Mouse (Mus musculus) spleen, postnatal 14 days (tissue): Measurements from ENCODE around the gene Gpatch1.
A peak's percentile ranks its signal among the peaks of the same experiment; 100 is the strongest.
"Not testable (repeated sequence)": the region's sequence is repeated elsewhere in the genome, so short reads cannot be mapped to it uniquely, and the experiment has no call there.

Experiments
- DNase-seq, 2 experiments: peaks; one replicate each; pipeline ENCODE4 v3.0.0; 2021 to 2022; ENCODE audit warnings: low spot score in 2 of 2

The Gpatch1 gene

GRCm38 (mm10) chr7:35322732-35323420 is 4.6 kb upstream of the Gpatch1 start:
- DNase-seq = no peak

DNA sequence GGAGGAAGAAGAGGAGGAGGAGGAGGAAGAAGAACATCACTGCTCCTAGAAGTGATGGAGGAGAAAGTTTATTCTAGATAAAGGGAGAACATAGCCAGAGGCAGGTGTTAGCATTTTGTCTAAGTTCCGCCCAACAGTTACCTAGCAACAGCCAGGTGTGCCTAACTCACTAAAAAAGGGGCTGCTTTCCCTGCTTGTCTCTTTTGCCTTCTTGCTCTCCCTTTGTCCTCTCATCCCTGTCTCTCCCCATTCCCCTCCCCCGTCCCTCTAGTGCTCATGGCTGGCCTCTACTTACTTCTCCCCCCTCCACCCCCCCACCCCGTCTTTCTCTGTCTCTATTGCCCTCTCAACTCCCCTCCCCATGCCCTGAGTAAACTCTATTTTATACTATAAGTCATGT is 3.9 kb upstream of the Gpatch1 start:
- no peak for DNase-seq

GRCm38 (mm10) chr7:35319755-35320154 is 1.5 kb upstream of the Gpatch1 start:
- DNase-seq = no peak

DNA sequence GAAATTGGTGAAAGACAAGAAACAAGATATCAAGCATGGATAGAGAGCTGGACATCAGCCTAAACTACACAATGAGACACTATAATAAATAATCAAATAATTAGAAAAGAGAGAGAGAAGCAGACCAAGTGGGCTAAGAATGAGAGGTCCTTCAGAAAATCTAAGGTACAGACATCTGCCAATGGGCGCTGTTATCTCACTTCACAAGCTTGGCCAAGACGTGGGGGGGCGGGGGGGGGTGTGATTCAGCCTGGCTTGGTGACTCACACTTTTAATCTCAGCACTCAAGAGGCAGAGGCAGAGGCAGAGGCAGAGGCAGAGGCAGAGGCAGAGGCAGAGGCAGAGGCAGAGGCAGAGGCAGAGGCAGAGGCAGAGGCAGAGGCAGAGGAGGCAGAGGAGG is 981 bp upstream of the Gpatch1 start:
- not testable (repeated sequence) for DNase-seq

DNA sequence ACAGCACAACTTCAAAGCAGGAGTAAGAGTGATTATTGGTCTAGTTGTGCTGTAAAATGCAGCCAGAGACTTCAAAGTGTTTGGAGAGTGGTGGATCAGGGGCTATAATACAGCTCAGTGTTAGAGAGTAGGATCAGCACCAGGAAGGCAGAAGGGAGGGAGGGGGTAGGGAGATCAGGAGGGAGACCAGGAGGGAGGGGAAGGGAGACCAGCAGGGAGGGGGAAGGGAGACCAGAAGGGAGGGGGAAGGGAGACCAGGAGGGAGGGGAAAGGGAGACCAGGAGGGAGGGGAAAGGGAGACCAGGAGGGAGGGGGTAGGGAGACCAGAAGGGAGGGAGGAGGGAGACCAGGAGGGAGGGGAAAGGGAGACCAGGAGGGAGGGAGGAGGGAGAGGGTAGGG is 4.1 kb downstream of the Gpatch1 start:
- DNase-seq = no peak

- DNase-seq = no peak
Measured at GRCm38 (mm10) chr7:35311214-35311613, 7.0 kb downstream of the Gpatch1 start.

- no peak for DNase-seq
Measured at GRCm38 (mm10) chr7:35300792-35301191, 17.4 kb downstream of the Gpatch1 start.

DNA sequence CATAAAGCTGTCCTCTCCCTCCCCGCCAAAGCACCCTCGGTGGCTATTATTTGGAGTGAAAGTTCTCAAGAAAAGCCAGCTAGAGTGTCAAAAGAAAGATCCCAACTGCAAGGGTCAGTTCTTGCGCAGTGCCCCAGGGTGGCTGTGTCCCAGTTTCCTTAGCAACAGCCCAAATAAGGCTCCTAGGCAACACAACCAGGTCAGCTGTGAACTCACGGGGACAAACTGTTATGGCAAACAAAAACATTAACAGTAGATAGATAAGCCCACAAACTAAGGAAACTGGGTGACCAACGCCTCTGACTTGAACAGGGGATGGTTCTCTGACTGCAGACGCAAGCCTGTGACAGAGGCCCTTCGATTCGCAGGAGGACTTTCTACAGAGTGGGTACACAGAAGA is 18.6 kb downstream of the Gpatch1 start:
- DNase-seq = no peak

GRCm38 (mm10) chr7:35297886-35298285 is 20.4 kb downstream of the Gpatch1 start:
- DNase-seq = no peak

DNA sequence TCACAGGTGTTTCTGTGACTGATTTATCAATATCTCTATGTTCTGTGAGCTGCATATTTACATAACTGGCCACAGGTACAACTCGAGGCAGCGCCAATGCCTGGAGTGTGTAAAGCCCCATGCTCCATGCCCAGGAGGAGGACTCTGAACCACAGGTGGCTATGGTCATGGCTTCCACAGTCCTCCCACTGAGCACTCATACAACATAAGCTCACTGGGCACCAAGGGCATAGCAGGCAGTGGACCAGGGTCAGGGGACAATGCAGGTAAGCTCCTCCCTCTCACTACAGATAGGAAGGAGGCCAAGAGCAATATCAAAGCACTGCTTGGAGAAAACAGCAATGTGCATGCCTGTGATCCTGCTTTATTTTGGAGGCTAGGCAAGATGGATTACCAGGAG is 22.6 kb downstream of the Gpatch1 start:
- no peak for DNase-seq

- DNase-seq = no peak
Measured at GRCm38 (mm10) chr7:35293464-35293863, 24.8 kb downstream of the Gpatch1 start.

DNA sequence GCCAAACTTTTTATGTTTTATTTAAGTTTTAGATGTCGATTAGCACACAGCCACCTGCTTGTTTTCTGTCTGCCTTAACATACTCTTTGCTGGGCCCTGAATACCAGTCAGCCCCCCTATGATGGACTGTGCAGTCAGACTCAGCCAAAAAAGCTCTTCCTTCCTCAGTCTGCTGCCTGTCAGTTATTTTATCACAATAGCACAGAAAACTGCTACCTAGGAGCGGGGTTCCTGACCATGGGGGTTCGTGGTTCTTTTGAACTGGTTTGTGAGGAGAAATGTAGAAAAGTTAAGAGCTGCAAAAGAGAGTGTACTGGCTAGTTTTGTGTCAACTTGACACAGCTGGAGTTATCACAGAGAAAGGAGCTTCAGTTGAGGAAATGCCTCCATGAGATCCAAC is 39.3 kb downstream of the Gpatch1 start:
- DNase-seq = no peak

DNA sequence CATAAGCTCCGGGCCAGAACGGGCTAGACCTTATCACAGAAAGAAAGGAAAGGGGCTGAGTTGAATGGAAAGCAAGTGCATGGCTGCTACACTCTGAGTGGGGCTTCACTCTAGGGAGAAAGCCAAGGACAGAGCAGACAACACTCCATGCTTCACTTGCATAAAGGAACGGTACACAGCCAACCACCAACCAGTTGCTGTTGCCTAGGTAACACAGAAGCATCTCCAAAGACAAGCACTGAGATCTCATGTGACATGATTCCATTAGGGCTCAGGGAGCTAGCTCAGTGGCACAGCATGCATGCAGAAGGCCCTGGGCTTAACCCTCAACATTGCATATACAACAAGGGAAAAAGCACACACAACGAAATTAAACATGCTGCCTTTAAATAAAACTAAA is 40.8 kb downstream of the Gpatch1 start:
- no peak for DNase-seq

- DNase-seq = no peak
Measured at GRCm38 (mm10) chr7:35269443-35270024, 48.7 kb downstream of the Gpatch1 start.

DNA sequence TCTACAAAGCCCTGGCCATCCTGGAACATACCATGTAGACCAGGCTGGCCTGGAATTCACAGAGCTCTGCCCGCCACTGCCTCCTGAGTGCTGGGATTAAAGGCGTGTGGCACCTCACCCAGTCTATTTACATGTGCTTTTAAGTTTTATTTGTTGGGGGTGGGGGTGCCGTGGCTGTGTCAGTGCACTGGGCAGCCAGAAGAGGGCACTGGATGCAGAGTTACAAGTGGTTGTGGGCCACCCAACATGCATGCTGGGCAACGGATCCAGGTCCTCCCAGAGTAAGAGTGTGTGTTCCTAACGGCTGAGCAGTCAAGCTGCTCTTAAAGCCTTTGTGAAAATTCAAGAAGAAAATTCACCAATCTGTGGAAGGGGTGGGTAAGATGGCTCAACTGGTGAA is 50.4 kb downstream of the Gpatch1 start:
- no peak for DNase-seq

GRCm38 (mm10) chr7:35266666-35267065 is 51.6 kb downstream of the Gpatch1 start:
- no peak for DNase-seq

- peak in 1 of 2 experiments; percentile 17 for DNase-seq
Measured at GRCm38 (mm10) chr7:35264746-35265145, 53.5 kb downstream of the Gpatch1 start.

DNA sequence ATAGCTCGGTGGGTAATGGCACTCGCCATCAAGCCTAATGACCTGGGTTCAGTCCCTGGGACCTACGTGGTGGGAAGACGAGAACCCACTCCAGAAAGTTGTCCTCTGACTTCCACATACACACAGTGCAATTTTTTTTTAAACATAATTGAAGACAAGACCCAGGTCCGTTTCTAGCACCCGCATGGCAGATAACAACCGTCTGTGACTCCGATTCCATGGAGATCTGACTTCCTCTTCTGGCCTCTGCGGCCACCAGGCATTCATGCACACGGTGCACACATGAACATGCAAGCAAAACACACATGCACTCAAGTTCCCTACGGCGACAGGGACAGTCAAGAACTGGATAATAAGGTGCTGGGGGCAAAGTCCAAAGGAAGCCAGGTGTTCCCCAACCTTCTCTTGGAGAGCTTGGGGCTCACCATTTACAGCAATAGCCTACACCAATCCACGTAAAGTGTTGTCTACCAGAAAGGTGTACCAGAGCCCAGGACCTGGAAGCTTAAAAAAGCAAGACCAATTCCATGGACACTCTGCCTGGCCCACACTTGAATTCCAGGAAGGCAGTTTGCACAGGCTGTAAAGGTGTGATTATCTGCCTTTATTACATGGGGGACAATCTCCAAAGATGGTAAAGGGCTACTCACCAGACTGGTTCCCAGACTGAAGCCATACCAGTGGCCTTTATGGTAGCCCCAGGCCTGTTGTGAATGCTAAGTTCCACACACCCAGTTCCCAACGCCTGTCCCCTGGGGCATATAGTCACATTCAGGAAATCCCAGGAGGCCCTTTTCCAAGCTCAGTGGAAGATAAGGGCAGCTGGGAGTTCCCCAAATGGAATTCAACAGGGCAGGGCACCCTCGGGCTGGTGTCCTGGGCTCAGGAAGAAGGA is 54.4 kb downstream of the Gpatch1 start:
- DNase-seq = no peak

GRCm38 (mm10) chr7:35259384-35259783 is 58.9 kb downstream of the Gpatch1 start:
- DNase-seq = no peak

GRCm38 (mm10) chr7:35258294-35258693 is 59.9 kb downstream of the Gpatch1 start:
- no peak for DNase-seq

GRCm38 (mm10) chr7:35252041-35252558 is 66.1 kb downstream of the Gpatch1 start:
- DNase-seq = no peak

GRCm38 (mm10) chr7:35237935-35238334 is 80.3 kb downstream of the Gpatch1 start:
- DNase-seq = not testable (repeated sequence)
